Mouse (Mus musculus): ENCODE measurements at regions not wholly inside any gene's neighbourhood (a gene's known extent, or its start where the extent isn't known, plus 50 kb on each side); places are given as distances from the start of the nearest gene placed in this dataset.
A peak's percentile ranks its signal among the peaks of the same experiment; 100 is the strongest.

GRCm38 (mm10) chr3:66486184-66486583 lies 189.5 kb upstream of the Veph1 start:
- H3K9ac ChIP-seq, result no peak overlapping the region
- no peak overlapping the region for H3K27ac ChIP-seq
- no peaks in the 10 kb centered on the region for H3K36me3 ChIP-seq
- H3K9me3 ChIP-seq, result no peaks in the 10 kb centered on the region
- no peak for ATAC-seq (ENCODE audit: insufficient number of reproducible peaks, insufficient read depth, low FRiP score, low TSS enrichment)
- no peak overlapping the region for H3K4me3 ChIP-seq
- no peak overlapping the region for H3K4me2 ChIP-seq (replicated peaks)
- WGBS, result 79% methylated on average over 1 of the region's 1 CpGs
- H3K4me1 ChIP-seq, result no peaks in the 10 kb centered on the region
- no peaks in the 10 kb centered on the region for H3K27me3 ChIP-seq

GRCm38 (mm10) chr3:66480718-66481117 lies 184.1 kb upstream of the Veph1 start:
- WGBS, result 64% methylated on average over 6 of the region's 6 CpGs

GRCm38 (mm10) chr3:66479266-66479665 lies 182.6 kb upstream of the Veph1 start:
- H3K27ac ChIP-seq, result no peak overlapping the region
- no peak for ATAC-seq (ENCODE audit: insufficient number of reproducible peaks, insufficient read depth, low FRiP score, low TSS enrichment)
- H3K9me3 ChIP-seq, result no peaks in the 10 kb centered on the region
- WGBS, result 22% methylated on average over 4 of the region's 4 CpGs
- H3K27me3 ChIP-seq, result no peaks in the 10 kb centered on the region
- no peak overlapping the region for H3K9ac ChIP-seq
- H3K4me1 ChIP-seq, result 0 out of 2 replicates have a peak, but pooled peaks cover 6% of the 10 kb centered on the region
- H3K36me3 ChIP-seq, result no peaks in the 10 kb centered on the region
- H3K4me3 ChIP-seq, result no peak overlapping the region
- H3K4me2 ChIP-seq (replicated peaks), result no peak overlapping the region

More at GRCm38 (mm10) chr3:66480718-66481117, 184.1 kb upstream of the Veph1 start:
- Histone ChIP-seq H3K27me3 (no peaks in the 10 kb centered on the region), H3K9me3 (no peaks in the 10 kb centered on the region), H3K9ac (no peak overlapping the region), H3K4me3 (no peak overlapping the region), H3K4me2 (replicated peaks) (no peak overlapping the region), H3K27ac (no peak overlapping the region), H3K36me3 (no peaks in the 10 kb centered on the region), H3K4me1 (0 out of 2 replicates have a peak, but pooled peaks cover 6% of the 10 kb centered on the region)
- ATAC-seq (ENCODE audit: insufficient number of reproducible peaks, insufficient read depth, low FRiP score, low TSS enrichment), result no peak

DNA sequence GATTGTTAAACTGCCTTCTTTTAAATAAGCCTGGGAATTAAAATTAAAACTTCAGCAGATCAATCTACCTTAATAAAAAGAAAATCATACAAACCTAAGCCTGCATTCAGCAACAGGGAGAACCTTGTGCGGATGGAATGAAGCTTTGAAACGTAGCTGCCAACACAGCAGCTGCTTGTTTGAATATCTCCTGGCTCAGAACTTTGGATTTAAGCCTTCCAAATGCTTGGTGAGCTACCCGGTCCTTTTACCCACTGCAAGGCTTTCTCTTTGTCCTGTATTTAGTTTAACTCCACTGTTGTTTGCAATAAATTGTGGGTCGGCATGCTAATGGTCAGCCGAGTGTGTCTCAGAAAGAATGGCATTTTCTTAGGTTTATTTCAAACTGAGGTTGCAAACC lies 169.7 kb upstream of the Veph1 start:
- H3K4me1 ChIP-seq, result no peaks in the 10 kb centered on the region
- H3K27me3 ChIP-seq, result no peaks in the 10 kb centered on the region
- H3K9ac ChIP-seq, result no peak overlapping the region
- ATAC-seq (ENCODE audit: insufficient number of reproducible peaks, insufficient read depth, low FRiP score, low TSS enrichment), result no peak
- no peak overlapping the region for H3K27ac ChIP-seq
- 84% methylated on average over 5 of the region's 5 CpGs for WGBS
- H3K36me3 ChIP-seq, result no peaks in the 10 kb centered on the region
- no peaks in the 10 kb centered on the region for H3K9me3 ChIP-seq
- H3K4me3 ChIP-seq, result no peak overlapping the region
- H3K4me2 ChIP-seq (replicated peaks), result no peak overlapping the region

- Histone ChIP-seq H3K4me2 (replicated peaks) (no peak overlapping the region), H3K27ac (no peak overlapping the region), H3K4me3 (no peak overlapping the region), H3K27me3 (no peaks in the 10 kb centered on the region), H3K4me1 (no peaks in the 10 kb centered on the region), H3K9ac (no peak overlapping the region), H3K9me3 (no peaks in the 10 kb centered on the region), H3K36me3 (no peaks in the 10 kb centered on the region)
- 93% methylated on average over 1 of the region's 1 CpGs for WGBS
- ATAC-seq (ENCODE audit: insufficient number of reproducible peaks, insufficient read depth, low FRiP score, low TSS enrichment), result no peak
Observed at GRCm38 (mm10) chr3:66465371-66465770, 168.7 kb upstream of the Veph1 start.

DNA sequence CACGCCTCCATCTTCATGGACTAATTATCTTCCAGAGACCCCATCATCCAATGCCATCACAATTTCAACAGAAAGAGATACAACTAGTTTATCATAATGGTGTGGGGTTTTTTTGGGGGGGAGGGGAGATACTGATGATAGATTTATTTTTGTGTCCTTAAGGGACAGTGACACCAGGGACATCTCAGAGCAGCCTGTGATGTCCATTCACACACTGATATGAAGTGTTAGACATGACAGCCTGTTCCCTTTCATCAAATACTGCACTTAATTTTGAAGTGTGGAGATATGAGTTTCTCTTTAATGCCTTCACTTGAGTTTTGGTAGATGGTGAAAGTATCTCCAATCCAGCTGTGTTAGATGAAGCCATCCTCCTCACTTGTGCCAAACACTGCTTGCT lies 165.7 kb upstream of the Veph1 start:
- Histone ChIP-seq H3K27ac (no peak overlapping the region), H3K4me3 (no peak overlapping the region), H3K27me3 (no peaks in the 10 kb centered on the region), H3K36me3 (no peaks in the 10 kb centered on the region), H3K4me1 (no peaks in the 10 kb centered on the region), H3K9me3 (no peaks in the 10 kb centered on the region), H3K9ac (no peak overlapping the region), H3K4me2 (replicated peaks) (no peak overlapping the region)
- 82% methylated on average over 1 of the region's 1 CpGs for WGBS
- no peak for ATAC-seq (ENCODE audit: insufficient number of reproducible peaks, insufficient read depth, low FRiP score, low TSS enrichment)

- Histone ChIP-seq H3K4me3 (no peak overlapping the region), H3K9ac (no peak overlapping the region), H3K27ac (no peak overlapping the region), H3K27me3 (no peaks in the 10 kb centered on the region), H3K4me1 (no peaks in the 10 kb centered on the region), H3K9me3 (no peaks in the 10 kb centered on the region), H3K4me2 (replicated peaks) (no peak overlapping the region), H3K36me3 (no peaks in the 10 kb centered on the region)
- ATAC-seq (ENCODE audit: insufficient number of reproducible peaks, insufficient read depth, low FRiP score, low TSS enrichment), result no peak
- 75% methylated on average over 10 of the region's 10 CpGs for WGBS
Observed at GRCm38 (mm10) chr3:66446274-66447159, 149.9 kb upstream of the Veph1 start.

DNA sequence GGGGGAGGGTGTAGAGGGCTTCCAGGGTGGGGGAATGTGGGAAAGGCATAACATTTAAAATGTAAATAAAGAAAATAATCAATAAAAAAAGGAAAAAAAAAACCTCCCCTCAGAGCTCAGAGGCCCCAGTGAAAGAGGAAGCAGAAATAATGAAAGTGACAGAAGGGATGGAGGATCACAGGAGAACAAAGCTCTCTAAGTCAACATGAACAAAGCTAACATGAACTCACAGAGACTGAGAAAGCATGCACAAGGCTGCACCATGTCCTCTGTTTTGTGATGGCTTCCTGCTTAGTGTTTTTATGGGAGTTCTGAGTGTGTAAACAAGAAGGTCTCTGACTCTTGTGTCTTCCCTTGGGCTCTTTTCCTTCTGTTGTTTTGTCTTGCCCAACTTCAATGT lies 136.6 kb upstream of the Veph1 start:
- H3K9ac ChIP-seq, result no peak overlapping the region
- no peaks in the 10 kb centered on the region for H3K9me3 ChIP-seq
- H3K4me3 ChIP-seq, result no peak overlapping the region
- no peaks in the 10 kb centered on the region for H3K4me1 ChIP-seq
- H3K27me3 ChIP-seq, result no peaks in the 10 kb centered on the region
- no peak overlapping the region for H3K27ac ChIP-seq
- ATAC-seq (ENCODE audit: insufficient number of reproducible peaks, insufficient read depth, low FRiP score, low TSS enrichment), result no peak
- H3K36me3 ChIP-seq, result no peaks in the 10 kb centered on the region
- H3K4me2 ChIP-seq (replicated peaks), result no peak overlapping the region

DNA sequence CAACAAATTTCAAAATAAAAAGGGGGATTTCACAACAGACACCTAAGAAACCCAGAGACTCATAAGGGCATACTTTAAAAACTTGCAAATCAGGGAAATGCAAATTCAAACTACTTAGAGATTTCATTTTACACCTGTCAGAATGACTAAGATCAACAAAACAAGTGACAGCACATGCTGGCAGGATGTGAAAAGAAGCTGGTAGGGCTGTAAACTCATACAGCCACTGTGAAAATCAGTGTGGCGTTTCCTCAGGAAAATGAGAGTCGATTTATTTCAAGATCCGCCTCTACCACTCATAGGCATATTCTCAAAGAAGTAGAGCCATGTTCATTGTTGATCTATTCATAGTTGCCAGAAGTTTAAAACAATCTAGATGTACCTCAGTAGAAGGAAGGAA lies 133.6 kb upstream of the Veph1 start:
- ATAC-seq (ENCODE audit: insufficient number of reproducible peaks, insufficient read depth, low FRiP score, low TSS enrichment), result no peak

GRCm38 (mm10) chr3:66422445-66423037 lies 125.9 kb upstream of the Veph1 start:
- ATAC-seq (ENCODE audit: insufficient number of reproducible peaks, insufficient read depth, low FRiP score, low TSS enrichment), result no peak
- 61% methylated on average over 6 of the region's 6 CpGs for WGBS

More for the DNA sequence above, 133.6 kb upstream of the Veph1 start:
- H3K27ac ChIP-seq, result no peak overlapping the region
- H3K9me3 ChIP-seq, result no peaks in the 10 kb centered on the region
- no peak overlapping the region for H3K4me3 ChIP-seq
- 88% methylated on average over 3 of the region's 3 CpGs for WGBS
- no peak overlapping the region for H3K4me2 ChIP-seq (replicated peaks)
- H3K9ac ChIP-seq, result no peak overlapping the region
- no peaks in the 10 kb centered on the region for H3K36me3 ChIP-seq
- no peaks in the 10 kb centered on the region for H3K4me1 ChIP-seq
- no peaks in the 10 kb centered on the region for H3K27me3 ChIP-seq

GRCm38 (mm10) chr3:66410706-66411277 lies 114.2 kb upstream of the Veph1 start:
- H3K36me3 ChIP-seq, result no peaks in the 10 kb centered on the region
- 27% methylated on average over 11 of the region's 11 CpGs for WGBS
- peak overlapping the region; percentile 50 for H3K4me2 ChIP-seq (replicated peaks)
- H3K27ac ChIP-seq, result 0 out of 2 replicates have a peak overlapping the region, but pooled peaks have one; percentile 36
- ATAC-seq (ENCODE audit: insufficient number of reproducible peaks, insufficient read depth, low FRiP score, low TSS enrichment), result no peak
- H3K4me3 ChIP-seq, result peak overlapping the region; percentile 14; the same call in 1 of the 2 replicates
- H3K9me3 ChIP-seq, result no peaks in the 10 kb centered on the region
- H3K4me1 ChIP-seq, result 0 out of 2 replicates have a peak, but pooled peaks cover 4% of the 10 kb centered on the region
- H3K9ac ChIP-seq, result no peak overlapping the region
- no peaks in the 10 kb centered on the region; the same call in 1 of the 2 replicates for H3K27me3 ChIP-seq

More at GRCm38 (mm10) chr3:66422445-66423037, 125.9 kb upstream of the Veph1 start:
- no peaks in the 10 kb centered on the region for H3K9me3 ChIP-seq
- no peaks in the 10 kb centered on the region for H3K36me3 ChIP-seq
- H3K27ac ChIP-seq, result no peak overlapping the region
- H3K4me1 ChIP-seq, result 0 out of 2 replicates have a peak, but pooled peaks cover 4% of the 10 kb centered on the region
- H3K4me2 ChIP-seq (replicated peaks), result no peak overlapping the region
- no peaks in the 10 kb centered on the region for H3K27me3 ChIP-seq
- H3K4me3 ChIP-seq, result no peak overlapping the region
- H3K9ac ChIP-seq, result no peak overlapping the region

DNA sequence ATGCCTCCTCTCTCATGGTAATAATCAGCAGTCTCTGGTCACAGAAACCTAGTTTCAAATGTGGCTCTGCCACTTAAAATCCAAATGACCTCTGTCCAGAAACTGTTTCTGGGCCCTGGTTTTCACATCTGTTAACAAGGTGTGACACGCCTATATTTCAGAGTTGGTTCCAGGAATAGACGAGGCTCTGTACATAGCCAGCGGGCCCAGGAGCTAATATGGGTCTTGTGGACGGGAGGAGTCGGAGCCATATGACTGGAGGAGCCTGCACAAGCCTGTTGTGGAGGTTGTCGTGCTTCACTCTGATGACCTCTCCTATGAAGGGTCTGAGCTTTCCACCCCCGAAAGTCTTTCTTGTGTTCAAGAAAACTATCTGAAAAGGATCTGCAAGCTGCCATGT lies 112.2 kb upstream of the Veph1 start:
- H3K4me1 ChIP-seq, result 0 out of 2 replicates have a peak, but pooled peaks cover 4% of the 10 kb centered on the region
- no peak overlapping the region for H3K27ac ChIP-seq
- ATAC-seq (ENCODE audit: insufficient number of reproducible peaks, insufficient read depth, low FRiP score, low TSS enrichment), result no peak

More for the DNA sequence above, 112.2 kb upstream of the Veph1 start:
- Histone ChIP-seq H3K4me3 (no peak overlapping the region), H3K4me2 (replicated peaks) (no peak overlapping the region), H3K9me3 (no peaks in the 10 kb centered on the region), H3K9ac (no peak overlapping the region), H3K36me3 (no peaks in the 10 kb centered on the region), H3K27me3 (no peaks in the 10 kb centered on the region; the same call in 1 of the 2 replicates)
- 67% methylated on average over 7 of the region's 7 CpGs for WGBS
